Mouse (Mus musculus) liver, adult 2 months (tissue): Measurements from ENCODE around the gene Zfp605. TPM values are rescaled to one million over a fixed set of nuclear protein-coding genes. Genes with fewer than 3 reads are reported as not detected.
"Not testable (repeated sequence)": the region's sequence is repeated elsewhere in the genome, so short reads cannot be mapped to it uniquely, and the experiment has no call there.

ENCODE experiments used
- DNase-seq: peaks from one replicate; pipeline ENCODE4 v3.0.0-alpha.2; 2011; ENCODE audit warnings: low read depth, low spot score; ENCODE audit errors: extremely low read depth
- H3K27ac ChIP-seq: fragments of 200-500 bp; replicated peaks from 2 replicates; pipeline ENCODE4 v1.5.1; 2012; ENCODE audit warnings: low read depth, mild to moderate bottlenecking, control low read depth, inconsistent platforms, low read length; ENCODE audit not compliant: insufficient read depth
- H3K27me3 ChIP-seq: fragments of 200-500 bp; 2 replicates; pipeline ENCODE4 v1.6.1; 2012; ENCODE audit warnings: mild to moderate bottlenecking, moderate library complexity, low read length, inconsistent platforms; ENCODE audit not compliant: control insufficient read depth, insufficient read depth
- H3K36me3 ChIP-seq: fragments of 200-500 bp; 2 replicates; pipeline ENCODE4 v1.6.1; 2012; ENCODE audit warnings: low read length, inconsistent platforms; ENCODE audit not compliant: control insufficient read depth, insufficient read depth
- H3K4me1 ChIP-seq: fragments of 200-500 bp; 2 replicates; pipeline ENCODE4 v1.6.1; 2011; ENCODE audit warnings: low read length; ENCODE audit not compliant: control insufficient read depth, insufficient read depth
- H3K4me3 ChIP-seq: fragments of 200-500 bp; 2 replicates; pipeline ENCODE4 v1.5.1; 2011; ENCODE audit warnings: low read depth, mild to moderate bottlenecking, control low read depth, low read length, moderate library complexity; ENCODE audit not compliant: insufficient read depth
- H3K79me2 ChIP-seq: fragments of 200-500 bp; 2 replicates; pipeline ENCODE4 v1.6.1; 2012; ENCODE audit warnings: inconsistent platforms, mild to moderate bottlenecking, low read length, moderate library complexity; ENCODE audit not compliant: control insufficient read depth, insufficient read depth
- H3K9ac ChIP-seq: fragments of 200-500 bp; 2 replicates; pipeline ENCODE4 v1.6.1; 2012; ENCODE audit warnings: low read depth, mild to moderate bottlenecking, control low read depth, inconsistent platforms, low read length
- CTCF ChIP-seq: fragments of 200-500 bp; IDR thresholded peaks from 2 replicates; pipeline ENCODE4 v1.5.1; 2011; ENCODE audit warnings: low read depth, low read length, control low read depth
- POLR2A ChIP-seq: fragments of 200-500 bp; IDR thresholded peaks from 2 replicates; pipeline ENCODE4 v1.6.1; 2011; ENCODE audit warnings: low read length, control low read depth; ENCODE audit not compliant: insufficient read depth; ENCODE audit errors: extremely low read depth
- WGBS: fragments of 180-500 bp; shearing (Covaris S2); methylation state at CpG from one replicate; pipeline ENCODE4 v1.1.7; 2018; 5-methylcytosine and 5-hydroxymethylcytosine counted together
- polyA plus RNA-seq: library from polyadenylated mRNA; depleted of rRNA; stranded (reverse); fragments of >200 nt; gene quantifications from 2 replicates; pipeline ENCODE4 v1.2.3, GENCODE M21; 2012
- total RNA-seq: library from RNA; depleted of rRNA; stranded (reverse); fragments of >200 nt; gene quantifications from 2 replicates; pipeline ENCODE4 v1.2.3, GENCODE M21; 2014

Gene Zfp605
- total and polyA plus RNA-seq, 2 experiments, result 0.32 to 2.6 TPM

DNA sequence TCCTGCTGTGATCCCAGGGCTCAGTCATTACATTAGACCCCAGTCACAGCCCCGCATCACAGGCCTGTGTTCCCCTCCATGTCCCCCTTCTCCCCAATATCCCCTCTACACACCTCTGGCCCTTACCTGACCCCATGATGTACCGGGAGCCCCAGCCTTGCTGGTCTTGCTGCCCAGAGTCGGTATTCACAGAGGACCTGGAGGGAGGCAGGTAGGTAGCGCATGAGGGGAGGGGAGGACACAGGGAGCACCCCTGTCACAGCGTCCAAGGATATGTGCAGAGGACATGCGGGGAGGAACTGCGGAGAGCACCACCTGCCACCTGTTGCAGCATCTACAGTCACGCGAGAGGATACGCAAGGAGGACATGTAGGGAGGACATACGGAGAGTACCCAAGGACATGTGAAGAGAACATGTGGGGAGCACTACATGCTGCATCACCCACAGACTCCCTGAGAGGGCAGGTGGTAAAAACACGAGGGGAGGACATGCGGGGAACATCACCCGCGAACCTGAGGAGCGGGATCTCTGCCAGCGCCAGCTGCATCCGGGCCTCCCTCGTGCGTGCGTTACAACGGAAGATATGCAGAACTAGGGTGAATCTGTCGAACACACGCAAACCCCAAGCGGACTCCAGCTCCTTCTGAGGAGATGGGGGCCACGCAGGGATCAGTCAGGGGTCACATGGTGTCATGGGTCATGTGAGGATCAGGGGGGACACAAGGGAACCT is 3.6 kb upstream of the Zfp605 start:
- TF ChIP-seq POLR2A (no peak), CTCF (no peak)
- Histone ChIP-seq H3K27ac (no peak overlapping the region), H3K27me3 (no peaks in the 10 kb centered on the region), H3K36me3 (peaks cover 9% of the 10 kb centered on the region; the same call in 1 of the 2 replicates), H3K9ac (no peak overlapping the region), H3K4me1 (peaks cover 12% of the 10 kb centered on the region), H3K4me3 (peak overlapping the region; percentile 85; the same call in 1 of the 2 replicates), H3K79me2 (peaks cover 6% of the 10 kb centered on the region; the same call in 1 of the 2 replicates)
- DNase-seq, result no peak
- 95% methylated on average over 26 of the region's 26 CpGs for WGBS

- Histone ChIP-seq H3K9ac (peak overlapping the region; percentile 86), H3K4me3 (peak overlapping the region; percentile 85), H3K27me3 (no peaks in the 10 kb centered on the region), H3K36me3 (peaks cover 9% of the 10 kb centered on the region; the same call in 1 of the 2 replicates), H3K27ac (peak overlapping the region; percentile 32), H3K79me2 (peaks cover 6% of the 10 kb centered on the region; the same call in 1 of the 2 replicates), H3K4me1 (peaks cover 6% of the 10 kb centered on the region; the same call in 1 of the 2 replicates)
- WGBS, result 23% methylated on average over 41 of the region's 41 CpGs
- DNase-seq, result no peak
- TF ChIP-seq POLR2A (no peak), CTCF (no peak)
Measured at GRCm38 (mm10) chr5:110106901-110107564, 2.9 kb upstream of the Zfp605 start.

GRCm38 (mm10) chr5:110107581-110108304 is 2.1 kb upstream of the Zfp605 start, which contains the start of gene Gtpbp6:
Gene Gtpbp6, minus strand, starts transcription at chr5:110108197.
- Histone ChIP-seq H3K79me2 (peaks cover 6% of the 10 kb centered on the region; the same call in 1 of the 2 replicates), H3K27ac (peak within 1 kb of the TSS; percentile 32), H3K27me3 (no peaks in the 10 kb centered on the region), H3K4me3 (peak within 1 kb of the TSS; percentile 85), H3K4me1 (peaks cover 6% of the 10 kb centered on the region; the same call in 1 of the 2 replicates), H3K9ac (peak within 1 kb of the TSS; percentile 86), H3K36me3 (peaks cover 12% of the 10 kb centered on the region)
- TF ChIP-seq CTCF (no peak), POLR2A (peak; percentile 32; the same call in 1 of the 2 replicates)
- DNase-seq, result peak; percentile 92
- WGBS, result under 1% methylated on average over 71 of the region's 71 CpGs

- Histone ChIP-seq H3K9ac (no peak overlapping the region), H3K27me3 (no peaks in the 10 kb centered on the region), H3K79me2 (peaks cover 6% of the 10 kb centered on the region; the same call in 1 of the 2 replicates), H3K36me3 (peaks cover 17% of the 10 kb centered on the region), H3K4me1 (peaks cover 6% of the 10 kb centered on the region; the same call in 1 of the 2 replicates), H3K4me3 (peak overlapping the region; percentile 85; the same call in 1 of the 2 replicates), H3K27ac (no peak overlapping the region)
- no peak for DNase-seq
- TF ChIP-seq POLR2A (no peak), CTCF (0 out of 2 replicates have a peak, but pooled peaks have one; percentile 7)
- WGBS, result 1% methylated on average over 7 of the region's 7 CpGs
Measured at GRCm38 (mm10) chr5:110108305-110108628, 1.6 kb upstream of the Zfp605 start.

DNA sequence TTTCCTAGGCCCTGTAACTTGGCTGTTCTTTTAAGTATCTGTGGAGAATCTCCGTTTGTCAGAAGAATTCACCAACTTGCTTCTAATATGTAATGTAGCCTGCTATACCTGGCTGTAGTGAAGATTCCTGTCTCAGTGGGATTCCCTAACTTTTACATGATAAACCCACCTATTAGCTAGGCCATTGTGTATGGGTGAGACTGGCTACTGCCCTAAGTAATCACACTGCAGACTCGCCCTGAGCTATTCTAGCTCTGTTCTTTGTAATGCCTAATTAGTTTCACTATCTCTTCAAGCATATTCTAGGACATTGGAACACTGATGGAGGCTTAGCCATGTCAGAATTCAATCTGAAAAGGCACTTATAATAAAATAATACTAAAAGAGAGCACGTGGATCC is 12.5 kb downstream of the Zfp605 start:
- not testable (repeated sequence) for H3K79me2 ChIP-seq, H3K9ac ChIP-seq, H3K4me3 ChIP-seq, H3K4me1 ChIP-seq, H3K27ac ChIP-seq, DNase-seq, H3K27me3 ChIP-seq
- peaks cover 26% of the 10 kb centered on the region for H3K36me3 ChIP-seq
- WGBS, result 91% methylated on average over 3 of the region's 3 CpGs
